Mouse (Mus musculus): ENCODE measurements around the gene Gm17268.

DNA sequence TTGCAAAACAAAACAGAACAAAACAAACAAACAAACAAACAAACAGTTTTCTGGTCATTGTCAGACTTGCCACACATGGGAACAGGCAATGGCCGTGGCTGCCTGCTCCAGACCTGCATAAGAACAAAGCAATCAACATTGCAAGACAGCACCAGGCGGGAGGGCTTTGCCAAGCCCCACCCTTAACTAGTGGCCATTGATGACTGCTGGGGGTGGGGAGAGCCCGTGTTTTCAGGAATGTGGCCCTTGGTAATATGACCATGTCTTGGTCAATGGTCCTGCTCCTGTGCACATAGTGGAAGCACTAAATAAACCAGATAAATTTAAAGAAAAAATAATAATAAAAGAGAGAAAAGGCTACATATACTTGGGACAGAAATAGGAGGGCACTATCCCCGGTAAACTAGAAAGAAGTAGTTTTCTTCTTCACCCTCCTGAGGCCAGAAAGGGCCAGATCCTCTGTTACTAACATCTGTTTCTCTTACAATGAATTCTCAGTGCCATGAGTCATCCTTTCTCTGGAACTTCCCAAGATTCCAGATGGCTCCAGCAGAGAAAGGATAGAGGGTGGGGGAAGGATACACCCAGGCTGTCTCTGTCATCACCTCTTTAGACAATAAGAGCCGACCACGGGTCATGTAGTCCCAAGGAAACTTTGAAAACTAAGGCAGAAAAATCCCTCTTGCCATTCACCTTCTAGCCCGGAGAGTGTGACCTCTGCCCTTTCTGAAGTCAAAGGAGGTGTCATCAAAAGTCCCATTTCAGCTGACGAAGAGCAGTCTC, 26.8 kb downstream of the Gm17268 start:
- TF ChIP-seq POLR2A (IDR thresholded peaks at IDR 0.05; ENCODE audit: control insufficient read depth, low read depth, low read length) (no peak), CTCF (IDR thresholded peaks at IDR 0.05; ENCODE audit: control insufficient read depth, insufficient read depth, insufficient replicate concordance, low read depth, low read length) (no peak)

Data from testis, adult 2 months (tissue).